Mouse (Mus musculus) olfactory bulb, adult 2 months (tissue): ENCODE measurements around the gene Hyou1. TPM values are rescaled to one million over a fixed set of nuclear protein-coding genes. Genes with fewer than 3 reads are reported as not detected.
A peak's percentile ranks its signal among the peaks of the same experiment; 100 is the strongest.
"Not testable (repeated sequence)": the region's sequence is repeated elsewhere in the genome, so short reads cannot be mapped to it uniquely, and the experiment has no call there.

Experiments used
- H3K27ac ChIP-seq: fragments of 200-500 bp; 2 replicates; pipeline ENCODE4 v1.5.1; 2012; ENCODE audit warnings: low read depth, low read length; ENCODE audit not compliant: insufficient read depth
- H3K4me1 ChIP-seq: fragments of 200-500 bp; 2 replicates; pipeline ENCODE4 v1.6.1; 2012; ENCODE audit warnings: low read length; ENCODE audit not compliant: control insufficient read depth, insufficient read depth
- H3K4me3 ChIP-seq: fragments of 200-500 bp; 2 replicates; pipeline ENCODE4 v1.5.1; 2012; ENCODE audit warnings: mild to moderate bottlenecking, low read depth, low read length, moderate library complexity; ENCODE audit not compliant: insufficient read depth
- CTCF ChIP-seq: fragments of 200-500 bp; IDR thresholded peaks from 2 replicates; pipeline ENCODE4 v1.5.1; 2012; ENCODE audit warnings: low read depth, mild to moderate bottlenecking, low read length, moderate library complexity; ENCODE audit not compliant: insufficient read depth
- POLR2A ChIP-seq: fragments of 200-500 bp; IDR thresholded peaks from 2 replicates; pipeline ENCODE4 v1.6.1; 2012; ENCODE audit warnings: mild to moderate bottlenecking, low read depth, low read length, moderate library complexity; ENCODE audit not compliant: insufficient read depth
- WGBS: fragments of 180-500 bp; shearing (Covaris S2); methylation state at CpG from one replicate; pipeline ENCODE4 v1.1.7; 2018; 5-methylcytosine and 5-hydroxymethylcytosine counted together
- polyA plus RNA-seq: library from polyadenylated mRNA; stranded (reverse); fragments of >200 nt; gene quantifications from 2 replicates; pipeline ENCODE4 v1.2.4, GENCODE M21; 2012; ENCODE audit warnings: low replicate concordance; ENCODE audit not compliant: missing spikeins, insufficient read depth, insufficient read length

Hyou1 gene
- polyA plus RNA-seq, 1 experiment, result not detected

- TF ChIP-seq CTCF (no peak), POLR2A (no peak)
- Histone ChIP-seq H3K4me1 (peaks cover 7% of the 10 kb centered on the region; the same call in 1 of the 2 replicates), H3K4me3 (peak overlapping the region; percentile 77), H3K27ac (no peak overlapping the region)
- WGBS, result 0% methylated on average over 24 of the region's 24 CpGs
Measured at GRCm38 (mm10) chr9:44407752-44408097, 28.4 kb downstream of the Hyou1 start.

DNA sequence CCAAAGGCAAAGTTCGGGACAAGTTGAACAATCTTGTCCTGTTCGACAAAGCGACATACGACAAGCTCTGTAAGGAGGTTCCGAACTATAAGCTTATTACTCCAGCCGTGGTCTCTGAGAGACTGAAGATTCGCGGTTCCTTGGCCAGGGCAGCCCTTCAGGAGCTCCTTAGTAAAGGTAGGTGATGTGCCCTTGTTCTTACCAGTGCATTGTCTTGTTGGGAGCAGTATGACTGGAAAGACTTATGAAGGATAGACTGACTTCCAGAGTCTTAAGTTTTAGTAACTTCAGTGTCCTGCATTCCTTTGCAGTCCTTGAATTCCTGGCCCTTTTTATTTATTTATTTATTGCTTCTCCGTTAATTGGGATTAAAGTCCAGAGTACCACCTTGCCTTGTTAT lies 29.4 kb downstream of the Hyou1 start:
- not testable (repeated sequence) for H3K4me3 ChIP-seq, H3K27ac ChIP-seq, H3K4me1 ChIP-seq
- WGBS, result 85% methylated on average over 9 of the region's 9 CpGs

GRCm38 (mm10) chr9:44410647-44411336 lies 31.5 kb downstream of the Hyou1 start:
- TF ChIP-seq CTCF (no peak), POLR2A (no peak)
- WGBS, result 73% methylated on average over 2 of the region's 2 CpGs

GRCm38 (mm10) chr9:44411601-44412130 lies 32.4 kb downstream of the Hyou1 start:
- no peak overlapping the region for H3K27ac ChIP-seq
- H3K4me3 ChIP-seq, result no peak overlapping the region
- 85% methylated on average over 1 of the region's 1 CpGs for WGBS
- H3K4me1 ChIP-seq, result peaks cover 7% of the 10 kb centered on the region; the same call in 1 of the 2 replicates
- TF ChIP-seq POLR2A (no peak), CTCF (no peak)

More at GRCm38 (mm10) chr9:44410647-44411336, 31.5 kb downstream of the Hyou1 start:
- no peak overlapping the region for H3K4me3 ChIP-seq
- no peak overlapping the region for H3K27ac ChIP-seq
- peaks cover 7% of the 10 kb centered on the region; the same call in 1 of the 2 replicates for H3K4me1 ChIP-seq

DNA sequence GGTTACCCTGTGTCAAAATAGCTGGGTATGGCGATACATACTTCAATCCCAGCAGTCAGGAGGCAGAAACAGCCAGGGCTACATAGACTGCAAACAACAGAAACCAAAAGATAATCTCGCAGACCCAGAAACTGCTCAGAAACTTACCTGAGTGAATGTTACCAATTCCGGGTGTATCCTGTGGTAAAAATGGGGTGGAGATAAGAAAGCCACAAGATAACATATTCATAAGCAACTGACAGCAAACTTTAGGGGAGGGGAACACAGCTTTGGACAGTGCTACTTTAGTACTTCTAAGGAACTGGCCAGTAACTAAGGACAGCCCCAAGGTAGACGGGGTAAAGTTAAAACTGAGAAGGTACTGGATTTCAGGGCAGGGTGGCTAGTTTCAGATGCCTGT lies 33.0 kb downstream of the Hyou1 start:
- TF ChIP-seq POLR2A (no peak), CTCF (no peak)
- H3K27ac ChIP-seq, result no peak overlapping the region
- 85% methylated on average over 4 of the region's 4 CpGs for WGBS
- no peak overlapping the region for H3K4me3 ChIP-seq
- peaks cover 7% of the 10 kb centered on the region; the same call in 1 of the 2 replicates for H3K4me1 ChIP-seq

DNA sequence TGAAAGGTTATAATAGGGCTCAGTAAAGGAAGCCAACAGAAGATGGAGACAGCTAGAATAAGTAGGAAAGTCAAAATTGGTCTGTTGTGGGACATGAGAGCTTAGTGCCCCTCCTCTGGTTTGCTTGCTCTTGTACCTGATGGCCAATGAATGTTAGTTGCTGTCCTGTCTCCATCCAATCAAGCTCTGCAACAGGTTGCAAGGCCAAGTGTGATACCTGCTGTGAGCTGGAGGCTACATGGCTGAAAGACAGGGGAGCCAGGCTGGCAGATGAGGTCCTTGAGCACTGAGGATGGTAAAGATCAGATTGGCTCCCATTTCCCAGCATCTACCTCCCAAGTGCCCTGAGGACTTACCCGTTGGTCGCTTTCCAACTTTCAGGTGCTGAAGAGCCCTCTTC lies 33.5 kb downstream of the Hyou1 start:
- 77% methylated on average over 2 of the region's 2 CpGs for WGBS
- Histone ChIP-seq H3K27ac (no peak overlapping the region), H3K4me3 (no peak overlapping the region), H3K4me1 (peaks cover 7% of the 10 kb centered on the region; the same call in 1 of the 2 replicates)
- TF ChIP-seq POLR2A (no peak), CTCF (no peak)

- H3K4me1 ChIP-seq, result no peaks in the 10 kb centered on the region
- H3K4me3 ChIP-seq, result peak overlapping the region; percentile 86
- TF ChIP-seq POLR2A (no peak), CTCF (no peak)
- peak overlapping the region; percentile 46 for H3K27ac ChIP-seq
- 4% methylated on average over 26 of the region's 26 CpGs for WGBS
Measured at GRCm38 (mm10) chr9:44417156-44417891, 38.0 kb downstream of the Hyou1 start.

DNA sequence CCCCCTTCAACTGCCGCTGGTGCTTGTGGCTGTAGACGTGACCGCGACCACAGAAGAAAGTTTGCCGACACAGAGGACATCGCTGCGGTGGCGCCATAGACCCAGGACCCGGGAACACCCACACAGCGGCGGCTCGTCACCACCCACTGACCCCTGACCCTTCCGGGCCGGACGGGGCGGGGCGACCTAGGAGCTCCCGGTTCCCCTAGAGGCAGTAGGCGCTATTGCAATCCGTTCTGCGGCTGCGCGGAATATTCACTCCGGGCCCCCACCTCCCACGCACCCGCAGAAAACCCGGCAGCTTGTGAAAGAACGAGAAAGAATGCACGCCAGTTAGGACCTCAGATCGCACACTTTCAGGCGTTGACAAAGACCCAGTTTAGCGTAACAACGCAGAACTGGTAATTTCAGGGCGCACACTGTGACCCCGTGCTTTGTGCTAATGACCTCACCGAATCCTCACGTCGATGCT lies 38.6 kb downstream of the Hyou1 start:
- TF ChIP-seq CTCF (peak; percentile 85), POLR2A (peak; percentile 73; the same call in 1 of the 2 replicates)
- Histone ChIP-seq H3K27ac (peak overlapping the region; percentile 66), H3K4me1 (no peaks in the 10 kb centered on the region), H3K4me3 (peak overlapping the region; percentile 86)
- under 1% methylated on average over 38 of the region's 38 CpGs for WGBS
